Mouse (Mus musculus) lung, postnatal 0 days (tissue): ENCODE data around the gene Pfdn6. TPM values are rescaled to one million over a fixed set of nuclear protein-coding genes. Genes with fewer than 3 reads are reported as not detected.

Experiments
- ATAC-seq: fragments of 200-750 bp; cut with Nextera tagmentation; 2 replicates; pipeline ENCODE4 v1.8.0; 2017; ENCODE audit warnings: moderate library complexity
- DNase-seq: peaks from one replicate; pipeline ENCODE4 v3.0.0-alpha.2; 2016; ENCODE audit warnings: low spot score
- H3K27ac ChIP-seq: fragments of 300-500 bp; sonication (generic); 2 replicates; pipeline ENCODE4 v1.5.1; 2014; ENCODE audit warnings: antibody characterized with exemption, mild to moderate bottlenecking, low read length, mixed read lengths
- H3K27me3 ChIP-seq: fragments of 300-500 bp; sonication (generic); replicated peaks from 2 replicates; pipeline ENCODE4 v1.6.1; 2014; ENCODE audit warnings: low read length, mixed read lengths; ENCODE audit not compliant: insufficient read depth
- H3K36me3 ChIP-seq: fragments of 300-500 bp; sonication (generic); 2 replicates; pipeline ENCODE4 v1.6.1; 2014; ENCODE audit warnings: low read length, mixed read lengths; ENCODE audit not compliant: insufficient read depth
- H3K4me1 ChIP-seq: fragments of 300-500 bp; sonication (generic); 2 replicates; pipeline ENCODE4 v1.6.1; 2014; ENCODE audit warnings: antibody characterized with exemption, low read depth, low read length, mixed read lengths; ENCODE audit not compliant: insufficient read depth
- H3K4me2 ChIP-seq: fragments of 300-500 bp; sonication (generic); replicated peaks from 2 replicates; pipeline ENCODE4 v1.6.1; 2014; ENCODE audit warnings: low read depth, mild to moderate bottlenecking, low read length, moderate library complexity, mixed read lengths
- H3K4me3 ChIP-seq: fragments of 300-500 bp; sonication (generic); 2 replicates; pipeline ENCODE4 v1.5.1; 2014; ENCODE audit warnings: low read depth, low read length
- H3K9ac ChIP-seq: fragments of 300-500 bp; sonication (generic); replicated peaks from 2 replicates; pipeline ENCODE4 v1.6.1; 2014; ENCODE audit warnings: low read depth, mild to moderate bottlenecking
- H3K9me3 ChIP-seq: fragments of 300-500 bp; sonication (generic); 2 replicates; pipeline ENCODE4 v1.6.1; 2016; ENCODE audit warnings: low read length, mixed read lengths
- CTCF ChIP-seq: IDR thresholded peaks from 2 replicates; pipeline ENCODE4 v1.5.1; 2016; ENCODE audit warnings: antibody characterized with exemption, mild to moderate bottlenecking
- EP300 ChIP-seq: IDR thresholded peaks from 2 replicates; pipeline ENCODE4 v1.6.1; 2016; ENCODE audit warnings: antibody characterized with exemption, mild to moderate bottlenecking, control low read depth
- WGBS: fragments of 180-500 bp; shearing (Covaris S2); extraction: QIAGEN DNeasy Blood & Tissue Kit; methylation state at CpG from one replicate; pipeline ENCODE4 v1.1.7; 2014; 5-methylcytosine and 5-hydroxymethylcytosine counted together
- polyA plus RNA-seq: library from polyadenylated mRNA; unstranded; fragments of >200 nt; fragmentation: Nextera tagmentation; extraction: Ambion mirVana; gene quantifications from 2 replicates; pipeline ENCODE4 v1.2.1, GENCODE M21; 2015

Pfdn6 gene
- polyA plus RNA-seq, 1 experiment from 2014 or later = 103 TPM

DNA sequence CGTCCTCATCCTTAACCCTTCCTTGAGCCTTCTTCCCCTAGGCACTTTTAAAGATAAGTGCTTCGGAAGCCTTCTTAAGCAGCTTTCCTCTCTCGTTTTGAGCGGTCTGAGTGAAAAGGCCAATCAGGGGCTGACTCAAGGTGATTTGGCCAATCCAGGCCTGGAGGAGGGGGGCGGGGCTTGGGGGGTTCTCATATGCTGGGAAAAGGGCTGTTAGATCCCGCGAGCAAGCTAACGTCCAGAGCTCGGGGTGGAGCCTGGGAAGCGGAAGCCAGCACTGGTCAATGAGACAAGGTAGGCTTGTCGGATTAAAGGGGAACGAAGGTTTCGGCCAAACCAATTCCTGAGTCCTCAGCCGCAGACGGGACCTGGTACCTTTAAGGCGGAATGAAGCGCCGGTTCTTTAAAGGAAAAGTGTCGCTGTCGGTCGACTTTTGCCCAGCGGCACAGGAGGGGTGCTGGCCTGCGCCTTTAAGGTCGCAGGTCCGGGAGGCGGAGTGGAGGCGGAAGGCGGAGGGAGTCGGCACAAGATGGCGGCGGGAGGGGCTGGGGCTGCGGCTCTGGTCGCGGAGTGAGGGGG, 24.4 kb downstream of the Pfdn6 start, which contains the start of the genes Tapbp and Zbtb22:
TSS of gene Tapbp (plus strand) at position 229 of the 580 bp plus-strand sequence.
TSS of gene Zbtb22 (plus strand) at position 234 of the 580 bp plus-strand sequence.
- Histone ChIP-seq H3K36me3 (peaks cover 26% of the 10 kb centered on the region; the same call in 1 of the 2 replicates), H3K4me1 (peaks cover 5% of the 10 kb centered on the region; the same call in 1 of the 2 replicates)
- peak; percentile 91 for ATAC-seq

GRCm38 (mm10) chr17:33914969-33915391, 25.2 kb downstream of the Pfdn6 start:
- Histone ChIP-seq H3K36me3 (peaks cover 26% of the 10 kb centered on the region; the same call in 1 of the 2 replicates), H3K27ac (peak overlapping the region; percentile 81), H3K4me1 (peaks cover 9% of the 10 kb centered on the region), H3K9me3 (no peaks in the 10 kb centered on the region), H3K9ac (no peak overlapping the region), H3K27me3 (no peaks in the 10 kb centered on the region), H3K4me2 (no peak overlapping the region), H3K4me3 (0 out of 2 replicates have a peak overlapping the region, but pooled peaks have one; percentile 63)
- DNase-seq (no peak), ATAC-seq (no peak)
- WGBS = 75% methylated on average over 13 of the region's 13 CpGs
- TF ChIP-seq EP300 (no peak), CTCF (peak; percentile 40; the same call in 1 of the 2 replicates)

More for the DNA sequence above, 24.4 kb downstream of the Pfdn6 start, which contains the start of the genes Tapbp and Zbtb22:
- Histone ChIP-seq H3K27me3 (no peaks in the 10 kb centered on the region), H3K9ac (peak within 1 kb of the TSS; percentile 44; the same call in 1 of the 2 replicates), H3K9me3 (no peaks in the 10 kb centered on the region), H3K4me3 (peak within 1 kb of the TSS; percentile 63), H3K27ac (peak within 1 kb of the TSS; percentile 81), H3K4me2 (peak within 1 kb of the TSS; percentile 65)
- peak; percentile 100 for DNase-seq
- under 1% methylated on average over 32 of the region's 34 CpGs for WGBS
- TF ChIP-seq EP300 = peak; percentile 75
- no peak for TF ChIP-seq CTCF

- H3K4me2 ChIP-seq = no peak overlapping the region
- no peak overlapping the region for H3K27ac ChIP-seq
- no peak overlapping the region for H3K4me3 ChIP-seq
- H3K9me3 ChIP-seq = no peaks in the 10 kb centered on the region
- DNase-seq = no peak
- WGBS = 95% methylated on average over 8 of the region's 8 CpGs
- H3K9ac ChIP-seq = no peak overlapping the region
- no peaks in the 10 kb centered on the region for H3K27me3 ChIP-seq
- TF ChIP-seq EP300 (no peak), CTCF (no peak)
- peaks cover 26% of the 10 kb centered on the region; the same call in 1 of the 2 replicates for H3K36me3 ChIP-seq
- ATAC-seq = no peak
- peaks cover 9% of the 10 kb centered on the region for H3K4me1 ChIP-seq
These were observed 26.2 kb downstream of the Pfdn6 start for GRCm38 (mm10) chr17:33913905-33914304.

GRCm38 (mm10) chr17:33913264-33913663, 26.9 kb downstream of the Pfdn6 start:
- H3K4me2 ChIP-seq = no peak overlapping the region
- H3K4me1 ChIP-seq = peaks cover 9% of the 10 kb centered on the region
- no peak overlapping the region for H3K9ac ChIP-seq
- no peaks in the 10 kb centered on the region for H3K9me3 ChIP-seq
- TF ChIP-seq EP300 = no peak
- WGBS = 86% methylated on average over 10 of the region's 10 CpGs
- no peak overlapping the region for H3K4me3 ChIP-seq
- no peaks in the 10 kb centered on the region for H3K27me3 ChIP-seq
- ATAC-seq (no peak), DNase-seq (no peak)
- no peak overlapping the region for H3K27ac ChIP-seq
- H3K36me3 ChIP-seq = peaks cover 26% of the 10 kb centered on the region; the same call in 1 of the 2 replicates

DNA sequence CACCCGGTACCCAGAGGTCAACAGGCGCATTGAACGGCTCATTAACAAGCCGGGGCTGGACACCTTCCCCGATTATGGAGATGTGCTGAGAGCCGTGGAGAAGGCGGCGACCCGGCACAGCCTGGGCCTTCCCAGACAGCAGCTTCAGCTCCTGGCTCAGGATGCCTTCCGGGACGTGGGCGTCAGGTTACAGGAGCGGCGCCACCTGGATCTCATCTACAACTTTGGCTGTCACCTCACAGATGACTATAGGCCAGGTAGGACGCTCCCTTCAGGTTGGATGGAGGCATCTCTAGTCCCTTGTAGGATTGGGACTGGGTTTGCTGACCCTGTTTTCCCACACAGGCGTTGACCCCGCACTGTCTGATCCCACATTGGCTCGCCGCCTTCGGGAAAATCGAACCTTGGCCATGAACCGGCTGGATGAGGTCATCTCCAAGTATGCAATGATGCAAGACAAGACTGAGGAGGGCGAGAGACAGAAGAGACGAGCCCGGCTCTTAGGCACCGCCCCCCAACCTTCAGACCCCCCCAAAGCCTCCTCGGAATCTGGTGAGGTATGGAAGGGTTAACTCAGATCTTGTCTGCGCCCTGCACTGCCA, 28.2 kb downstream of the Pfdn6 start:
- no peak for DNase-seq
- no peak for TF ChIP-seq EP300
- Histone ChIP-seq H3K9me3 (no peaks in the 10 kb centered on the region), H3K4me2 (no peak overlapping the region), H3K4me3 (no peak overlapping the region), H3K9ac (no peak overlapping the region), H3K4me1 (peaks cover 9% of the 10 kb centered on the region), H3K27ac (no peak overlapping the region), H3K36me3 (peaks cover 26% of the 10 kb centered on the region; the same call in 1 of the 2 replicates), H3K27me3 (no peaks in the 10 kb centered on the region)
- ATAC-seq = no peak
- 88% methylated on average over 28 of the region's 28 CpGs for WGBS

- no peak overlapping the region for H3K27ac ChIP-seq
- DNase-seq (no peak), ATAC-seq (no peak)
- H3K4me1 ChIP-seq = peaks cover 9% of the 10 kb centered on the region
- no peaks in the 10 kb centered on the region for H3K27me3 ChIP-seq
- no peak overlapping the region for H3K9ac ChIP-seq
- H3K4me2 ChIP-seq = no peak overlapping the region
- TF ChIP-seq CTCF = no peak
- TF ChIP-seq EP300 = no peak
- peaks cover 26% of the 10 kb centered on the region; the same call in 1 of the 2 replicates for H3K36me3 ChIP-seq
- no peaks in the 10 kb centered on the region for H3K9me3 ChIP-seq
- H3K4me3 ChIP-seq = no peak overlapping the region
- 81% methylated on average over 31 of the region's 31 CpGs for WGBS
These were observed 28.9 kb downstream of the Pfdn6 start for GRCm38 (mm10) chr17:33911052-33911812.
